Mouse (Mus musculus) stomach, postnatal 0 days (tissue): ENCODE measurements at regions not wholly inside any gene's neighbourhood (a gene's known extent, or its start where the extent isn't known, plus 50 kb on each side); places are given as distances from the start of the nearest gene placed in this dataset.

ENCODE experiments used
- CTCF ChIP-seq: IDR thresholded peaks from 2 replicates; pipeline ENCODE4 v1.5.1; 2016; ENCODE audit warnings: antibody characterized with exemption, low read depth, mild to moderate bottlenecking, moderate library complexity
- EP300 ChIP-seq: optimal IDR thresholded peaks from 2 replicates; pipeline ENCODE3; 2016; ENCODE audit warnings: antibody characterized with exemption

DNA sequence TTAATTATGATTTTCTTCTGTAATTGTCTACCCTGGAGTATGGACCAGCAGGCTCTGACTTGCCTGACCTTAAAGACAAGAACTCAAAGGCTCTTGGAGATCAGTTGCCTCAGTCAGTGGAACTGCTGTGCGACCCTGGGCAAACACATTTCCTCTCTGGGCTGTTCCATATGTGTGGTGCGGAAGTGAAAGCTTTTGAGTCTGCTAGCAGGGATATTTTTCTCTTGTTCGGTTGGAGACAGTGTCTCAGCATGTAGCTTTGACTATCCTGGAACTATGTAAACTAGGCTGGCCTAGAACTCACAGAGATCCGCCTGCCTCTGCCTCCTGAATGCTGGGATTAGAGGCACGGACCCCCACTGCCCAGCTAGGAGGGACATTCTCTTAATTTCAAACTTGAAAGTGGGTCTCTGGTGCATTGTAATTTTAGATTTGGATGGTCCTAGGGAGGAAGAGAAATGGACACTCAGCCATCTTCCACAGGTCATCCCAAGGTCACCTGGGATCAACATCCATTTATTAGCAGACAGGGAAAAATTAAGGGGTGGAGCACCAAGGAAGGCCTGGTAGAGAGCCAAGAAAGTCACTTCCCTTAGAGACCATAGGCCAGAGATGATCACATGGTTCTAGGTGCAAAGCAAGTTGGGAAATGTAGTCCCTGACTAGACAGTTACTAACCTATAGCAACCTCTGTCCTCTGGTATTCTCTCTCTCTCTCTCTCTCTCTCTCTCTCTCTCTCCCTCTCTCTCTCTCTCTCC, 110.2 kb upstream of the Tmem189 start:
- TF ChIP-seq CTCF (no peak), EP300 (no peak)
